Mouse (Mus musculus) megakaryocyte progenitor cell, adult 5-6 weeks (primary cell): ENCODE measurements around the gene Col25a1. TPM values are rescaled to one million over a fixed set of nuclear protein-coding genes. Genes with fewer than 3 reads are reported as not detected.

Source experiments
- ATAC-seq: replicated peaks from 2 replicates; pipeline ENCODE4 v1.8.0; 2016; ENCODE audit warnings: mild to moderate bottlenecking, moderate TSS enrichment, inconsistent platforms; ENCODE audit not compliant: poor library complexity
- total RNA-seq, 2 experiments: library from RNA; stranded (forward) in 1 of 2; stranded (reverse) in 1 of 2; fragments of 157-497, 149-512 nt in 1 of 2; fragments of 200-1000 nt in 1 of 2; gene quantifications; 2 replicates each; pipeline versions ENCODE4 v1.2.3 to v1.2.4; 2015 to 2017

Gene Col25a1
- total RNA-seq, 2 experiments from 2014 or later = 0.10 TPM; not detected in 1

- ATAC-seq = no peak
These were observed 417.8 kb downstream of the Col25a1 start for GRCm38 (mm10) chr3:130549066-130549465.

- no peak for ATAC-seq
These were observed 425.0 kb downstream of the Col25a1 start for GRCm38 (mm10) chr3:130556263-130556662.

GRCm38 (mm10) chr3:130565586-130565985, 434.3 kb downstream of the Col25a1 start:
- ATAC-seq = no peak

- no peak for ATAC-seq
These were observed 437.2 kb downstream of the Col25a1 start for GRCm38 (mm10) chr3:130568331-130569095.

GRCm38 (mm10) chr3:130573243-130573642, 441.9 kb downstream of the Col25a1 start:
- no peak; the same call in 1 of the 2 replicates for ATAC-seq

GRCm38 (mm10) chr3:130574652-130575051, 443.4 kb downstream of the Col25a1 start:
- ATAC-seq = peak; percentile 80

GRCm38 (mm10) chr3:130576683-130577082, 445.4 kb downstream of the Col25a1 start:
- ATAC-seq = peak; percentile 89

- no peak for ATAC-seq
These were observed 448.2 kb downstream of the Col25a1 start for GRCm38 (mm10) chr3:130579501-130579900.

- no peak for ATAC-seq
These were observed 450.3 kb downstream of the Col25a1 start for GRCm38 (mm10) chr3:130581577-130581976.

- no peak for ATAC-seq
These were observed 451.8 kb downstream of the Col25a1 start for GRCm38 (mm10) chr3:130582903-130583664.

- no peak for ATAC-seq
These were observed 452.7 kb downstream of the Col25a1 start for GRCm38 (mm10) chr3:130584007-130584406.

GRCm38 (mm10) chr3:130595050-130595449, 463.7 kb downstream of the Col25a1 start:
- peak; percentile 50 for ATAC-seq

GRCm38 (mm10) chr3:130601491-130601890, 470.2 kb downstream of the Col25a1 start:
- no peak for ATAC-seq

GRCm38 (mm10) chr3:130607924-130608323, 476.6 kb downstream of the Col25a1 start:
- ATAC-seq = no peak

GRCm38 (mm10) chr3:130614444-130614843, 483.1 kb downstream of the Col25a1 start:
- no peak for ATAC-seq

- ATAC-seq = no peak
These were observed 484.3 kb downstream of the Col25a1 start for GRCm38 (mm10) chr3:130615625-130616024.

GRCm38 (mm10) chr3:130617439-130617898, 486.2 kb downstream of the Col25a1 start, which contains the start of gene Etnppl:
Gene Etnppl, plus strand, starts transcription at chr3:130617448.
- ATAC-seq = no peak

GRCm38 (mm10) chr3:130620517-130621146, 489.3 kb downstream of the Col25a1 start:
- ATAC-seq = no peak

- ATAC-seq = no peak
These were observed 497.1 kb downstream of the Col25a1 start for GRCm38 (mm10) chr3:130628358-130628757.

GRCm38 (mm10) chr3:130633859-130634258, 502.6 kb downstream of the Col25a1 start:
- ATAC-seq = no peak

GRCm38 (mm10) chr3:130646110-130646810, 515.0 kb downstream of the Col25a1 start:
- no peak for ATAC-seq
